Mouse (Mus musculus) erythroblast, embryonic 14.5 days (primary cell): Measurements from ENCODE around the gene Mme.

ENCODE experiments used
- GATA1 ChIP-seq: IDR thresholded peaks from 2 replicates; pipeline ENCODE4 v1.6.1; 2012; ENCODE audit warnings: low read length, inconsistent platforms, mixed read lengths
- TAL1 ChIP-seq: IDR thresholded peaks from 3 replicates; pipeline ENCODE4 v1.6.1; 2012; ENCODE audit warnings: low read length, inconsistent platforms, mixed read lengths

- TF ChIP-seq GATA1 = no peak
- TF ChIP-seq TAL1 = no peak
Measured at GRCm38 (mm10) chr3:63317496-63317895, 76.2 kb downstream of the Mme start.
